Mouse (Mus musculus) olfactory bulb, adult 2 months (tissue): ENCODE measurements around the gene Gramd1c.

Experiments
- CTCF ChIP-seq: fragments of 200-500 bp; IDR thresholded peaks from 2 replicates; pipeline ENCODE4 v1.5.1; 2012; ENCODE audit warnings: low read depth, mild to moderate bottlenecking, low read length, moderate library complexity; ENCODE audit not compliant: insufficient read depth
- POLR2A ChIP-seq: fragments of 200-500 bp; IDR thresholded peaks from 2 replicates; pipeline ENCODE4 v1.6.1; 2012; ENCODE audit warnings: mild to moderate bottlenecking, low read depth, low read length, moderate library complexity; ENCODE audit not compliant: insufficient read depth

GRCm38 (mm10) chr16:44087650-44088049, 24.5 kb upstream of the Gramd1c start:
- TF ChIP-seq CTCF, result no peak
- TF ChIP-seq POLR2A, result no peak
